9 mouse cellular contexts compared by ENCODE assay signal in the genomic region with DNA sequence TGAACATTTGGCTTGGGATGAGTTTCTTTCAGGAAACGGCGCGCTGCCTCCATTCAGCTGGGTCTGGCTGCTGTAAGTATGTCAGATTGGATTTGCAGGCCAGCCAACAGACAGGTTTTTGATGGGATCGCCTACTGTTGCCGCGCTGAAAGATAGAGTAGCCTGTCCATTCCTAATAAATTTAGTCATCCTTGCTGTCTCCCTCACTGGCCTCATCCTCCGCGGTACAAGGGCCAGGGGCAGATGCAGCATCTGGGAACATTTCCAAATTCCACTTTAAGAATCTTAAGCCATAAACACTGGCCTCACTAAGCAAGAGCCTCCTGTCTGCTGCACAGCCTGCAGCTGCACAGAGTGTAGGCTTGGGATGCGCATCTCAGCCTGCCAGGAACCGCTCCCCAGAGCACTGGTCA.
DNase-seq lines count a peak whose midpoint lies in the region; ATAC-seq and TF ChIP-seq lines count a peak whose summit lies in the region.
"Had no signal": no experiment of that assay in that cellular context is flagged by ENCODE, and none has a peak within 500 bp of the region (broad histone marks: within the 10 kb centered on the region; RNA-seq: fewer than 3 reads in every experiment).

No protein-coding gene starts in this region.

- no peak overlapping the region for H3K4me3 ChIP-seq in midbrain, postnatal 0 days (ENCODE audit: low read depth, low read length)
- H3K4me3 ChIP-seq: left cerebral cortex, adult 2 months had no signal

- no peak overlapping the region for H3K27ac ChIP-seq in midbrain, postnatal 0 days (ENCODE audit: low read depth, low read length)
- H3K27ac ChIP-seq: left cerebral cortex, adult 2 months had no signal

- H3K4me2 ChIP-seq in midbrain, postnatal 0 days (ENCODE audit: low read depth, low read length, poor library complexity, severe bottlenecking), result peak overlapping the region; percentile 12; the same call in 1 of the 2 replicates

- H3K27me3 ChIP-seq in midbrain, postnatal 0 days (ENCODE audit: insufficient read depth, low read length), result no peaks in the 10 kb centered on the region

- no peaks in the 10 kb centered on the region for H3K36me3 ChIP-seq in midbrain, postnatal 0 days (ENCODE audit: insufficient read depth, low read length)

- TF ChIP-seq CTCF in midbrain, postnatal 0 days (IDR thresholded peaks at IDR 0.05), result no peak

- no peak; the same call in 1 of the 2 replicates for ATAC-seq in midbrain, postnatal 0 days (ENCODE audit: low FRiP score)

- 0 out of 2 replicates have a peak overlapping the region, but pooled peaks have one; percentile 19 for H3K9ac ChIP-seq in midbrain, postnatal 0 days (replicated peaks; ENCODE audit: low read length, poor library complexity, severe bottlenecking)

- no peaks in the 10 kb centered on the region for H3K9me3 ChIP-seq in midbrain, postnatal 0 days (ENCODE audit: low read length)

- 47% methylated on average over 10 of the region's 10 CpGs for WGBS in midbrain, postnatal 0 days

- H3K4me1 ChIP-seq in midbrain, postnatal 0 days (ENCODE audit: insufficient read depth, low read length), result no peaks in the 10 kb centered on the region

- peak; percentile 1 for DNase-seq in adrenal gland, postnatal 25 days
- no peak for DNase-seq in adrenal gland, postnatal 36 days
- peak; percentile 18 for DNase-seq in kidney, postnatal 10 days
- DNase-seq in kidney, adult 11 months, result no peak
- DNase-seq in cerebellum, postnatal 36 days, result peak; percentile 5 to 7
- DNase-seq in midbrain, postnatal 0 days (ENCODE audit: low spot score), result peak; percentile 80
- DNase-seq in B cell, adult 2 months, result no peak
- no peak for DNase-seq in testis, postnatal 10 days (ENCODE audit: low spot score)

Comparison
In these comparisons a context has a peak if more than half of its experiments do, and no peak if none do; other contexts are left out.
1. DNase-seq: peak in adrenal gland, postnatal 25 days (single experiment), kidney, postnatal 10 days (single experiment), cerebellum, postnatal 36 days (2 of 2) and midbrain, postnatal 0 days (single experiment); none in adrenal gland, postnatal 36 days (0 of 2), kidney, adult 11 months (single experiment), B cell, adult 2 months (0 of 2) and testis, postnatal 10 days (single experiment).